Mouse (Mus musculus) limb, embryonic 12.5 days (tissue): ENCODE measurements at regions not wholly inside any gene's neighbourhood (a gene's known extent, or its start where the extent isn't known, plus 50 kb on each side); places are given as distances from the start of the nearest gene placed in this dataset.

ENCODE experiments used
- ATAC-seq: fragments of 200-750 bp; cut with Nextera tagmentation; 2 replicates; pipeline ENCODE4 v1.8.0; 2017; ENCODE audit warnings: low read depth, moderate TSS enrichment; ENCODE audit not compliant: insufficient number of reproducible peaks, insufficient read depth, low FRiP score, low TSS enrichment
- H3K27ac ChIP-seq: fragments of 300-500 bp; sonication (generic); 2 replicates; pipeline ENCODE4 v1.5.1; 2016; ENCODE audit warnings: mild to moderate bottlenecking, moderate library complexity
- H3K27me3 ChIP-seq: fragments of 300-500 bp; sonication (generic); 2 replicates; pipeline ENCODE4 v1.6.1; 2016; ENCODE audit warnings: mild to moderate bottlenecking, moderate library complexity
- H3K36me3 ChIP-seq: fragments of 300-500 bp; sonication (generic); 2 replicates; pipeline ENCODE4 v1.6.1; 2016; ENCODE audit warnings: mild to moderate bottlenecking, moderate library complexity
- H3K4me1 ChIP-seq: fragments of 300-500 bp; sonication (generic); replicated peaks from 2 replicates; pipeline ENCODE4 v1.6.1; 2016
- H3K4me2 ChIP-seq: fragments of 300-500 bp; sonication (generic); 2 replicates; pipeline ENCODE4 v1.6.1; 2016; ENCODE audit warnings: mild to moderate bottlenecking, moderate library complexity
- H3K4me3 ChIP-seq: fragments of 300-500 bp; sonication (generic); replicated peaks from 2 replicates; pipeline ENCODE4 v1.5.1; 2016; ENCODE audit warnings: mild to moderate bottlenecking
- H3K9ac ChIP-seq: fragments of 300-500 bp; sonication (generic); replicated peaks from 2 replicates; pipeline ENCODE4 v1.6.1; 2016; ENCODE audit warnings: mild to moderate bottlenecking, moderate library complexity
- H3K9me3 ChIP-seq: fragments of 300-500 bp; sonication (generic); 2 replicates; pipeline ENCODE4 v1.6.1; 2016; ENCODE audit warnings: mild to moderate bottlenecking, moderate library complexity
- WGBS: fragments of 180-500 bp; shearing (Covaris S2); methylation state at CpG from one replicate; pipeline ENCODE4 v1.1.7; 2016; 5-methylcytosine and 5-hydroxymethylcytosine counted together

GRCm38 (mm10) chr5:45270679-45271078, 179.4 kb downstream of the Qdpr start:
- ATAC-seq: no peak

GRCm38 (mm10) chr5:45269391-45269790, 180.6 kb downstream of the Qdpr start:
- H3K4me2 ChIP-seq: no peak overlapping the region
- no peaks in the 10 kb centered on the region for H3K4me1 ChIP-seq
- H3K9ac ChIP-seq: no peak overlapping the region
- no peaks in the 10 kb centered on the region for H3K36me3 ChIP-seq
- no peak overlapping the region for H3K27ac ChIP-seq
- H3K9me3 ChIP-seq: no peaks in the 10 kb centered on the region
- 79% methylated on average over 5 of the region's 5 CpGs for WGBS
- H3K4me3 ChIP-seq: no peak overlapping the region
- no peak for ATAC-seq
- H3K27me3 ChIP-seq: no peaks in the 10 kb centered on the region

More at GRCm38 (mm10) chr5:45270679-45271078, 179.4 kb downstream of the Qdpr start:
- 89% methylated on average over 3 of the region's 3 CpGs for WGBS
- no peak overlapping the region for H3K4me2 ChIP-seq
- H3K27me3 ChIP-seq: no peaks in the 10 kb centered on the region
- no peaks in the 10 kb centered on the region for H3K4me1 ChIP-seq
- no peaks in the 10 kb centered on the region for H3K9me3 ChIP-seq
- no peak overlapping the region for H3K27ac ChIP-seq
- no peak overlapping the region for H3K9ac ChIP-seq
- no peaks in the 10 kb centered on the region for H3K36me3 ChIP-seq
- no peak overlapping the region for H3K4me3 ChIP-seq

- Histone ChIP-seq H3K4me3 (no peak overlapping the region), H3K27me3 (no peaks in the 10 kb centered on the region), H3K4me2 (no peak overlapping the region), H3K4me1 (no peaks in the 10 kb centered on the region), H3K36me3 (no peaks in the 10 kb centered on the region), H3K27ac (no peak overlapping the region), H3K9me3 (no peaks in the 10 kb centered on the region), H3K9ac (no peak overlapping the region)
- ATAC-seq: no peak
- WGBS: 45% methylated on average over 5 of the region's 5 CpGs
Measured at GRCm38 (mm10) chr5:45266914-45267313, 183.1 kb downstream of the Qdpr start.

- Histone ChIP-seq H3K9ac (no peak overlapping the region), H3K27me3 (no peaks in the 10 kb centered on the region), H3K9me3 (no peaks in the 10 kb centered on the region), H3K4me3 (no peak overlapping the region), H3K4me1 (no peaks in the 10 kb centered on the region), H3K27ac (no peak overlapping the region), H3K4me2 (no peak overlapping the region), H3K36me3 (no peaks in the 10 kb centered on the region)
- WGBS: 90% methylated on average over 1 of the region's 1 CpGs
- no peak for ATAC-seq
Measured at GRCm38 (mm10) chr5:45258486-45258885, 191.6 kb downstream of the Qdpr start.

GRCm38 (mm10) chr5:45256256-45256999, 193.6 kb downstream of the Qdpr start:
- H3K27ac ChIP-seq: no peak overlapping the region
- no peak for ATAC-seq
- no peak overlapping the region for H3K9ac ChIP-seq
- no peaks in the 10 kb centered on the region for H3K9me3 ChIP-seq
- H3K4me1 ChIP-seq: no peaks in the 10 kb centered on the region
- no peak overlapping the region for H3K4me3 ChIP-seq
- H3K27me3 ChIP-seq: no peaks in the 10 kb centered on the region
- H3K36me3 ChIP-seq: no peaks in the 10 kb centered on the region
- 55% methylated on average over 9 of the region's 9 CpGs for WGBS
- no peak overlapping the region for H3K4me2 ChIP-seq

GRCm38 (mm10) chr5:45231856-45232255, 218.2 kb downstream of the Qdpr start:
- no peak overlapping the region for H3K4me3 ChIP-seq
- no peak overlapping the region for H3K27ac ChIP-seq
- H3K9ac ChIP-seq: no peak overlapping the region
- WGBS: 76% methylated on average over 4 of the region's 4 CpGs
- H3K36me3 ChIP-seq: no peaks in the 10 kb centered on the region
- H3K4me1 ChIP-seq: no peaks in the 10 kb centered on the region
- H3K4me2 ChIP-seq: no peak overlapping the region
- no peaks in the 10 kb centered on the region for H3K9me3 ChIP-seq
- no peak for ATAC-seq
- H3K27me3 ChIP-seq: no peaks in the 10 kb centered on the region

GRCm38 (mm10) chr5:45230097-45230496, 219.9 kb downstream of the Qdpr start:
- Histone ChIP-seq H3K9ac (no peak overlapping the region), H3K36me3 (no peaks in the 10 kb centered on the region), H3K4me3 (no peak overlapping the region), H3K4me1 (no peaks in the 10 kb centered on the region), H3K27me3 (no peaks in the 10 kb centered on the region), H3K9me3 (no peaks in the 10 kb centered on the region), H3K27ac (no peak overlapping the region), H3K4me2 (no peak overlapping the region)
- 57% methylated on average over 1 of the region's 1 CpGs for WGBS
- no peak for ATAC-seq

GRCm38 (mm10) chr5:45229477-45229876, 220.6 kb downstream of the Qdpr start:
- Histone ChIP-seq H3K9me3 (no peaks in the 10 kb centered on the region), H3K27me3 (no peaks in the 10 kb centered on the region), H3K27ac (no peak overlapping the region), H3K4me3 (no peak overlapping the region), H3K9ac (no peak overlapping the region), H3K4me1 (no peaks in the 10 kb centered on the region), H3K36me3 (no peaks in the 10 kb centered on the region), H3K4me2 (no peak overlapping the region)
- ATAC-seq: no peak; the same call in 1 of the 2 replicates
- WGBS: 68% methylated on average over 3 of the region's 3 CpGs

GRCm38 (mm10) chr5:45228226-45228927, 221.7 kb downstream of the Qdpr start:
- WGBS: 88% methylated on average over 6 of the region's 6 CpGs
- no peaks in the 10 kb centered on the region for H3K9me3 ChIP-seq
- H3K4me1 ChIP-seq: no peaks in the 10 kb centered on the region
- H3K36me3 ChIP-seq: no peaks in the 10 kb centered on the region
- H3K27me3 ChIP-seq: no peaks in the 10 kb centered on the region
- H3K4me2 ChIP-seq: no peak overlapping the region
- no peak overlapping the region for H3K9ac ChIP-seq
- no peak overlapping the region for H3K27ac ChIP-seq
- no peak for ATAC-seq
- H3K4me3 ChIP-seq: no peak overlapping the region

- H3K27me3 ChIP-seq: no peaks in the 10 kb centered on the region
- H3K9ac ChIP-seq: no peak overlapping the region
- no peak overlapping the region for H3K27ac ChIP-seq
- no peak overlapping the region for H3K4me2 ChIP-seq
- no peaks in the 10 kb centered on the region for H3K4me1 ChIP-seq
- WGBS: 89% methylated on average over 6 of the region's 6 CpGs
- H3K9me3 ChIP-seq: no peaks in the 10 kb centered on the region
- no peak for ATAC-seq
- no peak overlapping the region for H3K4me3 ChIP-seq
- no peaks in the 10 kb centered on the region for H3K36me3 ChIP-seq
Measured at GRCm38 (mm10) chr5:45220272-45220916, 229.6 kb downstream of the Qdpr start.

GRCm38 (mm10) chr5:45219558-45219957, 230.5 kb downstream of the Qdpr start:
- WGBS: 65% methylated on average over 1 of the region's 1 CpGs
- no peaks in the 10 kb centered on the region for H3K27me3 ChIP-seq
- no peak overlapping the region for H3K4me3 ChIP-seq
- H3K9me3 ChIP-seq: no peaks in the 10 kb centered on the region
- no peaks in the 10 kb centered on the region for H3K4me1 ChIP-seq
- no peak overlapping the region for H3K4me2 ChIP-seq
- no peak overlapping the region for H3K27ac ChIP-seq
- H3K9ac ChIP-seq: no peak overlapping the region
- no peaks in the 10 kb centered on the region for H3K36me3 ChIP-seq
- no peak for ATAC-seq
